Mouse (Mus musculus) hindbrain, embryonic 13.5 days (tissue): ENCODE data around the gene Tuba1a. TPM values are rescaled to one million over a fixed set of nuclear protein-coding genes. Genes with fewer than 3 reads are reported as not detected.

Experiments used
- ATAC-seq: fragments of 200-750 bp; cut with Nextera tagmentation; 2 replicates; pipeline ENCODE4 v1.8.0; 2017; ENCODE audit warnings: moderate TSS enrichment; ENCODE audit not compliant: low FRiP score
- H3K27ac ChIP-seq: fragments of 300-500 bp; sonication (generic); 2 replicates; pipeline ENCODE4 v1.5.1; 2015; ENCODE audit warnings: inconsistent platforms, mild to moderate bottlenecking, moderate library complexity
- H3K27me3 ChIP-seq: fragments of 300-500 bp; sonication (generic); 2 replicates; pipeline ENCODE4 v1.6.1; 2015; ENCODE audit warnings: mild to moderate bottlenecking, inconsistent platforms
- H3K36me3 ChIP-seq: fragments of 300-500 bp; sonication (generic); 2 replicates; pipeline ENCODE4 v1.6.1; 2015; ENCODE audit warnings: mild to moderate bottlenecking, inconsistent platforms
- H3K4me1 ChIP-seq: fragments of 300-500 bp; sonication (generic); replicated peaks from 2 replicates; pipeline ENCODE4 v1.6.1; 2015; ENCODE audit warnings: inconsistent platforms
- H3K4me2 ChIP-seq: fragments of 300-500 bp; sonication (generic); 2 replicates; pipeline ENCODE4 v1.6.1; 2015; ENCODE audit warnings: inconsistent platforms, mild to moderate bottlenecking, moderate library complexity
- H3K4me3 ChIP-seq: fragments of 300-500 bp; sonication (generic); 2 replicates; pipeline ENCODE4 v1.5.1; 2015; ENCODE audit warnings: mild to moderate bottlenecking, inconsistent platforms
- H3K9ac ChIP-seq: fragments of 300-500 bp; sonication (generic); 2 replicates; pipeline ENCODE4 v1.6.1; 2015; ENCODE audit warnings: mild to moderate bottlenecking, inconsistent platforms
- H3K9me3 ChIP-seq: fragments of 300-500 bp; sonication (generic); 2 replicates; pipeline ENCODE4 v1.6.1; 2016; ENCODE audit warnings: inconsistent platforms
- WGBS: fragments of 180-500 bp; shearing (Covaris S2); methylation state at CpG from one replicate; pipeline ENCODE4 v1.1.7; 2015; 5-methylcytosine and 5-hydroxymethylcytosine counted together
- polyA plus RNA-seq: library from polyadenylated mRNA; unstranded; fragments of >200 nt; fragmentation: Nextera tagmentation; extraction: Ambion mirVana; gene quantifications from 2 replicates; pipeline ENCODE4 v1.2.1, GENCODE M21; 2015

The Tuba1a gene
- polyA plus RNA-seq, 1 experiment from 2014 or later, result 15,152 TPM

DNA sequence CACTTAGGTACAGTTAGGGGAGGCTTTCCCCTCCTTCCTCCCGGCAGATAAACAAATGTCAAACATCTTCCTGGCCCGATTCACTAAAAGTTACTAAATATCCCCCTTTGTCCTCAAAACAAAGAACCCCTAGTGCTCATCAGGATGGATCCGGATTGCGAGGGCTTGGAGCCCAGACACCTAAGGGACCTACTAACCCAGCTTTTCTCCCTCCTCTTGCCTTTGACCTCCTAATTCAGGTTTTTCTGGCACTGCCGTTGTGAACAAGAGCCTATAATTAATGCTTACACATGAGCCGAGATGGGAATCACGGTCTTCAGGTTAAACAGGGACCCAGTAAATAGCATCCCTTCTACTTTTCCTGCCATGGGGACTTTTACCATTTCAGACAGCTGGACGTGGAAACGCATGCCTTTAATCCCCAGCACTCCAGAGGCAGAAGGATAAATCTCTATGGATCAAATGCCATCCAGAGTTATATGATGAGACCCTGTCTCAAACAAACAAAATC lies 38.1 kb upstream of the Tuba1a start:
- H3K4me1 ChIP-seq, result peaks cover 79% of the 10 kb centered on the region
- no peaks in the 10 kb centered on the region for H3K27me3 ChIP-seq
- no peak for ATAC-seq
- peak overlapping the region; percentile 44 for H3K4me3 ChIP-seq
- H3K9ac ChIP-seq, result peak overlapping the region; percentile 85
- peak overlapping the region; percentile 86 for H3K4me2 ChIP-seq
- H3K9me3 ChIP-seq, result no peaks in the 10 kb centered on the region
- peak overlapping the region; percentile 99 for H3K27ac ChIP-seq
- 4% methylated on average over 9 of the region's 9 CpGs for WGBS
- no peaks in the 10 kb centered on the region for H3K36me3 ChIP-seq

DNA sequence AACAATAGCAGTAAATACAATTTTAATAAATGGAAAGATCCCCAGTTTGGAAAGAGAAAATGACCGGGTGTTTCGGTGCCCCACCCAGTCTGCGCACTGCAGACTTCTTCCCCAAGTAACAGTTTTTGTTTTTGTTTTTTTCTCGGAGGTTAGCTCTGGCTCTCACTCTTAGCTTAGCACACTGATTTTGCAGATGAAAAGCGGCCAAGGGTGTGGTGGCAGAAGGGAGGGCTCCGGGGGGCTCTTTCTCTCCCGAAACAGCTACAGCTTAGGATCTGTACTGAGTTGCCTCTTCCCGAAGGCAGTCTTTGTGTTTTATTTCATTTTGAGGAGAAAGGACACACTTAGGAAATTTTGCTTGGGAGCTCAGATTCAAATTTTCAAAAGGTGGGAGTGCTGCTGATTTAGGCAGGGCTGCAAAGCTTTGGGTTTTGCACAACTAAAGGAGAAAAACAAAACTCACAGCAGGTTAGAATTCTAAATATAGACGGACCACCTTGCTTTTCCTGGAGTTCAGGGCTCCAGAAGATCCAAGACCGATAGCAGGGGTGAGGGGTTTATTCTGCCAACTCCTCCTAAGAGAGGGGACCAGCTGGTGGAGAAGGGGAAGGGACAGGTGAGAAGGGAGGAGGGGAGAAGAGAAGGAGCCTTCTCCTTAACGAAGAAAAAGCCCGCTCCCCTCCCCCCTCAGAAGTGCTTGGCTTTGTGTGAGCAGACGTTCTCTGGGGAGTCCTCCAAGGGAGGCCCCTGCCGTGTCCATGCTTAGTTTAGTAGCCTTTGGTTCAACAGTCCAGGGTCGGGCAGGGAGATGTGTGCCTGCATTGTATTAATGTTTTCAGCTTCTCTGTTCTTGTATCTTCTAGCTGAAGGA lies 37.4 kb upstream of the Tuba1a start:
- H3K27me3 ChIP-seq, result no peaks in the 10 kb centered on the region
- H3K4me3 ChIP-seq, result peak overlapping the region; percentile 44
- H3K4me2 ChIP-seq, result peak overlapping the region; percentile 86
- peak overlapping the region; percentile 99 for H3K27ac ChIP-seq
- WGBS, result 9% methylated on average over 15 of the region's 15 CpGs
- peaks cover 85% of the 10 kb centered on the region for H3K4me1 ChIP-seq
- ATAC-seq, result no peak
- no peaks in the 10 kb centered on the region for H3K9me3 ChIP-seq
- peak overlapping the region; percentile 85 for H3K9ac ChIP-seq
- no peaks in the 10 kb centered on the region for H3K36me3 ChIP-seq

DNA sequence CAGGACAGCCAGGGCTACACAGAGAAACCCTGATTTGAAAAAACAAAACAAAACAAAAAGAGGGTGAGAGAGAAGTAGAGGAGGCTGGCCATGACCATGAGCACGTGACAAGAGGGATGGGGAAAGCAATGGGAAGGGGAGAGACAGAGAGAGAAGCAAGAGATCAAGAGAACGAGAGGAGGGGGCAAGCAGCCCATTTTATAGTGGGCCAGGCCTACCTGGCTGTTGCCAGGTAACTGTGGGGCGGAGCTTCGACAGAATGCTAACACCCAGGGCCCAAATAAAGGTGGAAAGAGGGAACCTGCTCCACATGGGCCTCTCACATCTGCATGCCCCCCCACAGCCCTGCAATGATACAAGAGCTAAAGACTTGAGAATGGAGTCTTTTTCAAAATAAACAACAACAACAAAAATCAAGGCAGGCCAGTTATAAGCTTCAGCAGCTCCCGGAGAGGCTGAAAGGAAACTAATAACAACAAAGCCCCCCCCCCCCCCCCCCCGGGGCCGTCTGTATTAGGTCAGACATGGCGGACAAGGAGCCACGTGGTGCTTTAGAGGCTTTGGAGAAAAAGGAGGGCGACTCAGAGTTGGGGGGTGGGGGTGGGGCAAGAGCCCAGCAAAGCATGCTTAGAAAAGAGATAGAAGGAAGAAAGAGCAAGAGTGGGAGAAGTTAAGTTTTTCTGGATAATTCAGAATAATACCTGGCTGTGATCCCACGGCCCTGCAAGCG lies 36.4 kb upstream of the Tuba1a start:
- Histone ChIP-seq H3K4me2 (peak overlapping the region; percentile 86), H3K4me3 (peak overlapping the region; percentile 44), H3K36me3 (no peaks in the 10 kb centered on the region), H3K4me1 (peaks cover 85% of the 10 kb centered on the region), H3K27ac (peak overlapping the region; percentile 99), H3K27me3 (no peaks in the 10 kb centered on the region), H3K9me3 (no peaks in the 10 kb centered on the region), H3K9ac (peak overlapping the region; percentile 85)
- WGBS, result 29% methylated on average over 10 of the region's 12 CpGs
- ATAC-seq, result no peak

DNA sequence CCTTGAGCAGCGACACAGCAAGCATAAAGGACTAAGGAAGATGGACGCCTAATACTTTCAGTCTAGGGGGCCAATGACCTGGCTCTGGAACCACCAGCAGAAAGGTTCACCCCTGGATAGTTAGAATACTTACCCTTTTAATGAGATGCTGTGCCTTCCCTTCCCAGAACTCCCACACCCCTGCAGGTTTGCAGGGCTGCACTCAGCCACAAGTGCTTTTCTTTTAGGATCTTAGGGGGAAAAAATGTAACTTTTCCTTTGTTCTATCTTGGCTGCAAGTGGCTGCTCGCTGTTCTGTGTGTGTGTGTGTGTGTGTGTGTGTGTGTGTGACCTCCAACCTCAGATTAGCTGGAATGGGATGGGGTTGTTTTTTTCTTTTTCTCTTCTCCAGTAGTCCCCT lies 35.3 kb upstream of the Tuba1a start:
- Histone ChIP-seq H3K27me3 (no peaks in the 10 kb centered on the region), H3K27ac (peak overlapping the region; percentile 99), H3K9me3 (no peaks in the 10 kb centered on the region), H3K4me3 (peak overlapping the region; percentile 55; the same call in 1 of the 2 replicates), H3K4me2 (peak overlapping the region; percentile 86), H3K4me1 (peaks cover 82% of the 10 kb centered on the region), H3K9ac (peak overlapping the region; percentile 93), H3K36me3 (no peaks in the 10 kb centered on the region)
- ATAC-seq, result no peak
- WGBS, result 54% methylated on average over 3 of the region's 3 CpGs

DNA sequence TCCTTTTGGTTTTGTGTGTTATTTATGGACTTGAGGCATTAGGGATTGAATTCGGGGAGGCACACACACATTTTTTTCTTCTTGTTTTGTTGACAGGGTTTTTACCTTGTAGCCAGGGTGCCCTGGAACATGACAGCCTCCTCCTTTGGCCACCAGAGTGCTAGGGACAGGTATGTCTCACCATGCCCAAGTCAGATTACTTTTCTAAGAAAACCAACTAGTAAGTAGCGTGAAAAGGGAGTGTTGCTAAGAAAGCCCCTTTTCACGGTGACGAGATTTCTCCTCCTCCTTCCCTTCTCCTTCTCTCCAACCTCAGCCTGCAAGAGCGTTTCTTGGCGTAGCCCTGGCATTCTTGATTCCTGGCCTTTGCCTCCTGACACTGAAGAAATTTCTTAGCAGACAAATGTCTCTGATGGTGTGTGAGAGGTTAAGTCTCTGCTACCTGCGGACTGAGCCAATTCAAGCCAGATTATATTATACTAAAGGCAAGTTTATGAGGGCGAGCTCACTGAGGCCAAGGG lies 34.2 kb upstream of the Tuba1a start:
- Histone ChIP-seq H3K9me3 (no peaks in the 10 kb centered on the region), H3K4me2 (peak overlapping the region; percentile 86), H3K9ac (peak overlapping the region; percentile 93), H3K4me1 (peaks cover 84% of the 10 kb centered on the region), H3K36me3 (no peaks in the 10 kb centered on the region), H3K27me3 (no peaks in the 10 kb centered on the region), H3K27ac (peak overlapping the region; percentile 99), H3K4me3 (peak overlapping the region; percentile 55)
- no peak for ATAC-seq
- WGBS, result 15% methylated on average over 8 of the region's 8 CpGs

DNA sequence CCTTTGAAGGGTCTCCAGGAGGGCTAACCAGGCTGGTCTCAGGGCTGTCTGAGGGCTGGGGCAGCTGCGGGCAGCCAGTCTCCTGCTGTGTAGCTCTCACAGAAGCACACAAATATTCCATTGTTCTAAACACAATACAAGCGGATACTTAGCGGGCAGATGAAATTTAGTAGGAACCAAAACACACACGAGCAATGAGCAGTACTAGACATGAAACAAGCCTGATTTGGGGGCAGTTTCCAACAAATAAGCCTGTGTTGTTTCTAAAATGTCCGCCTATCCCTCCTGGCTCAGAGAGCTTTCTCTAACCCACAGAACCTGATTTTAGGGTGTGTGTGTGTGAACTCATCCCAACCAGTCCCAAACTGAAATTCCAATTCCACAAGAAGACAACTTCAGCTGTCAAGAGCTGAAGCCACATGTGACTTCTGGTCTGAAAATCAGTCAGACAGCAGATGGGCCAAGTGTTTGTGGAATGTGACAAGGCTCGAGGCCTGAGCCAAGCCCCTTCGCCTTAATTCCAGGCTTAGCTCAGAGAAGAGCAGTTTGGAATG lies 33.7 kb upstream of the Tuba1a start:
- peak overlapping the region; percentile 99 for H3K27ac ChIP-seq
- no peaks in the 10 kb centered on the region for H3K9me3 ChIP-seq
- H3K4me2 ChIP-seq, result peak overlapping the region; percentile 86
- no peak for ATAC-seq
- H3K4me3 ChIP-seq, result peak overlapping the region; percentile 55
- H3K4me1 ChIP-seq, result peaks cover 83% of the 10 kb centered on the region
- H3K9ac ChIP-seq, result peak overlapping the region; percentile 93
- 4% methylated on average over 7 of the region's 7 CpGs for WGBS
- H3K36me3 ChIP-seq, result no peaks in the 10 kb centered on the region
- no peaks in the 10 kb centered on the region for H3K27me3 ChIP-seq

DNA sequence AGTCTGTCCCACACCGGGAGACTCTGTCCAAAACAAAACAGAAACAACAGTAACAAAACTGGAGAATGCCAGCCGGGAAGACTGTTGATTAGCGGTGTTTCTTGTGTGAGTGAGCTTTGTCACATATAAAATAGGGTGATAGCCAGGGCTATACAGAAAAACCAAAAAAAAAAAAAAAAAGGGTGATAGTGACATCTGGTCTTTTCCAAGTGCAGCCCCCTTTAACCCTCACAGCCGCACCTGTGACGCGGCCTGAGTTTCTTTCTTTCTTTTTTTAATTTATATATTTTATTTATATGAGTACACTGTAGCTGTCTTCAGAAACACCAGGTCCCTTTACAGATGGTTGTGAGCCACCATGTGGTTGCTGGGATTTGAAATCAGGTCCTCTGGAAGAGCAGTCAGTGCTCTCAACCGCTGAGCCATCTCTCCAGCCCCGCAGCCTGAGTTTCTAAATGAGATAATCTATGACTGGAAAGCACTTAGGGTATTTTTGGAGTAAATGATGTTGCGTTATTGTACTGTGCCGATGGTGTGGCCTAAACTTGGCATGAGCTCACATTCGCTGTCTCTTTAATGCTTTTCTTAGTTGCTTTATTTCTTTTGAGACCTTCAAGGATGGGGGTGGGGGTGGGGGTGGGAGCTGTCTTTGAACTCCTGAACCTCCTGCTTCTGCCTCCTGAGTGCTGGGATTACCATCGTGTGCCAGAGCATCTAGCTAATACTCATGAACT lies 32.6 kb upstream of the Tuba1a start:
- H3K4me3 ChIP-seq, result peak overlapping the region; percentile 55
- no peaks in the 10 kb centered on the region for H3K36me3 ChIP-seq
- H3K9me3 ChIP-seq, result no peaks in the 10 kb centered on the region
- H3K4me2 ChIP-seq, result peak overlapping the region; percentile 86
- no peak for ATAC-seq
- peaks cover 80% of the 10 kb centered on the region for H3K4me1 ChIP-seq
- peak overlapping the region; percentile 93 for H3K9ac ChIP-seq
- peak overlapping the region; percentile 99 for H3K27ac ChIP-seq
- no peaks in the 10 kb centered on the region for H3K27me3 ChIP-seq
- WGBS, result 7% methylated on average over 12 of the region's 12 CpGs

DNA sequence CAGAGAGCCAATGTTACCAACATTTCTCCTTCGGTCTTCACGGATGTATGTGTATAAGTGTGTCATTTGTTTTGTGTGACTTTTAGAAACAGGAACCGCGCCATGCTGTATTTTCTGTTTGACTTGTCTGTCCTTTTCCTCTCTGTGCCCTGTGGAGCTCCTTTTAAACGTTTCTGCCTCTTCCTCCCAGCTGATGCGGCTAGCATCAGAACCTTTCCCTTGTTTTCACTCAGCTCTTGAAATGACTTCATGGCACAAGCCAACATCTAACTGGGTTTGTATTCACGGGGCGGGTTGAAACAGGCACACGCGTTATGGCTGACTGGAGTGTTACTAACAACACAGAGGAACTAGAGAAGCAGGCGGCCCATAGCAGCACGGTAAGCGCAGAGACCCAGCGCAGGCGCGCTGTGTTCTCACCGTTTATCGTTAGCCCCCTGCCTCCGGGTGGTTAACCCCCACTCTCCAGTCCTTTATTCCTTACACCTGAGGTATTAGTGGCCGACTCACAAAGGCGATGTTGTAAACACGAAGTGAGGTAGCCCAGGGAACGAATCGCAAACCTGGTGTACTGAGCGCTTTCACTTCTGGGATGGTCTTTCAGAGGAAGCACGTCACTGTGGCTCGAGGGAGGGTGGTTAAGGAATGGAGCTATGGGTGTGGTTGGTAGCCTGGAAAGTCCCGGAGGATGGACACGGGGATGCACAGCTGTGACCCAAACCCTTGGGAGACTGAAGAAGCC lies 31.9 kb upstream of the Tuba1a start:
- peak overlapping the region; percentile 55 for H3K4me3 ChIP-seq
- H3K27ac ChIP-seq, result peak overlapping the region; percentile 99
- H3K4me1 ChIP-seq, result peaks cover 72% of the 10 kb centered on the region
- H3K9me3 ChIP-seq, result no peaks in the 10 kb centered on the region
- no peaks in the 10 kb centered on the region for H3K36me3 ChIP-seq
- WGBS, result under 1% methylated on average over 29 of the region's 29 CpGs
- H3K27me3 ChIP-seq, result no peaks in the 10 kb centered on the region
- peak; percentile 70 for ATAC-seq
- peak overlapping the region; percentile 93 for H3K9ac ChIP-seq
- peak overlapping the region; percentile 86 for H3K4me2 ChIP-seq

DNA sequence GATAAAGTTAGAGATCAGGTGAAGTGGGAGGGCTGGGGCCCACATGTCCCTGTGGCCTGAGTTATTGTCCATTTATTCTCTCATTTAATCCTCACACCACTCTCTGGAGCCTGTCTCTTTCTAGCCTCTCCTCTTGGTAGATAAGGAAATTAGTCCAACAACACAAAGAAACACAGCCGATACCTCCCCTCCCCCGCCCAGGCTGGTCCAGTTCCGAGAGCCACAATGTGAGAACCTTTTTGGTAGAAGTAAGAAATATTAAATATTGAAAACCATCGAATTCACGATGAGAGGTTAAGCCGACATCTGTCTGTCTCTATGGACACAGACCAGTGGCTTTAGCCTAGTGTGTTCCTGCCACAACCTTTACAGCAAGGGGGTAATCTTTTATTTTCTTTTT lies 31.2 kb upstream of the Tuba1a start:
- Histone ChIP-seq H3K36me3 (no peaks in the 10 kb centered on the region), H3K9ac (peak overlapping the region; percentile 93), H3K4me2 (peak overlapping the region; percentile 86), H3K9me3 (no peaks in the 10 kb centered on the region), H3K27ac (peak overlapping the region; percentile 99), H3K27me3 (no peaks in the 10 kb centered on the region), H3K4me1 (peaks cover 72% of the 10 kb centered on the region), H3K4me3 (peak overlapping the region; percentile 55)
- WGBS, result 17% methylated on average over 6 of the region's 6 CpGs
- no peak for ATAC-seq

DNA sequence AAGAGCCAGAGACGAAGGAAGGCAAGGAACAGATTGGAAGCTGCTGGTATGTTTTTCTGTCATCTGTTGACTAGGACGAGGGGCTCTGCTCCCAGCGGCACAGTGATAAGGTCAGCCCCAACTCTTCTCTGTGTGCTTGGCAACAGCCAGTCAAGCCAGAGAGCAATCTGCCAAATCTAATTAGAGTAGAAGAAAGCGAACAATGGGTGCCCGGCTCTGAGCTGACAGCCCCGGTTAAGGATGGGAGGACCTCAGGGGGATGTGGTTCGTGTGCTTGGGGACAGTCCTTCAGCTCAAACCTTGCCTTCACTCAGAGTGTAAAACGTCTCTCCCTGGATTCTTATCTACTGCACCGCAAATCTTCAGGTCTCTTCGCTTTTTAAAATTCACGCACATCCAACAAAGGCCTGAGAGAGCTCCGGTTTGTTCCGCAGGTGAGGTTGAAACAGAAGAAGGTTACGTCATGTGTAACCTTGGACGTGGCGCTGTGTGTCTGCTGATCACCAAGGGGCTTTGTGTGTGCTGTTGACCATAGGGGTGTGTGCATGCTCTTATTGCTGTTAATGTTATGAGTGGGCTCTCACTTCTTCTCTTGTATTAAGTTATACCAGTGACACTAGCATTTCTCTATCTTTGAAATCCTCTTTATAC lies 30.1 kb upstream of the Tuba1a start:
- Histone ChIP-seq H3K36me3 (no peaks in the 10 kb centered on the region), H3K9ac (peak overlapping the region; percentile 93), H3K27me3 (no peaks in the 10 kb centered on the region), H3K4me3 (peak overlapping the region; percentile 55), H3K9me3 (no peaks in the 10 kb centered on the region), H3K4me2 (peak overlapping the region; percentile 86), H3K27ac (peak overlapping the region; percentile 99), H3K4me1 (peaks cover 69% of the 10 kb centered on the region)
- WGBS, result 11% methylated on average over 16 of the region's 16 CpGs
- ATAC-seq, result peak; percentile 70
